Mouse (Mus musculus): ENCODE measurements around the gene Grip1. TPM values are rescaled to one million over a fixed set of nuclear protein-coding genes. Genes with fewer than 3 reads are reported as not detected.

Gene Grip1
- total RNA-seq (2021) (under 1 TPM; 0.42 to 0.45 TPM), polyA plus RNA-seq (2012; rRNA removed) (0.29 and 0.31 TPM in 2 replicates)
- long read RNA-seq, partial matches to known transcripts = 1 of 1 reads
- long read RNA-seq, other reads (novel, unspliced or antisense) = 0 of 1 reads

- no peak for TF ChIP-seq EP300 (IDR thresholded peaks at IDR 0.05; ENCODE audit: insufficient read depth, low read depth, low read length)
- no peak for TF ChIP-seq POLR2A (IDR thresholded peaks at IDR 0.05; ENCODE audit: insufficient read depth, low read depth, low read length)
- no peak for TF ChIP-seq CTCF (IDR thresholded peaks at IDR 0.05)
- H3K4me3 ChIP-seq = peak within 1 kb of the TSS; percentile 47
- no peaks in the 10 kb centered on the region for H3K4me1 ChIP-seq (ENCODE audit: control insufficient read depth, insufficient read depth, low read length)
- no peaks in the 10 kb centered on the region for H3K36me3 ChIP-seq (ENCODE audit: control insufficient read depth, insufficient read depth, low read length)
- peak; percentile 15 to 31 for DNase-seq
- no peaks in the 10 kb centered on the region for H3K79me2 ChIP-seq (replicated peaks; ENCODE audit: control insufficient read depth, insufficient read depth, low read length)
- no peak within 1 kb of the TSS for H3K27ac ChIP-seq
- intact Hi-C loops (cut with DNase I) = no loop called here
- H3K27me3 ChIP-seq (ENCODE audit: control insufficient read depth, insufficient read depth, low read length) = peaks cover 12% of the 10 kb centered on the region
- H3K9ac ChIP-seq (ENCODE audit: low read depth, low read length) = peak within 1 kb of the TSS; percentile 31; the same call in 1 of the 2 replicates
- WGBS = under 1% methylated on average over 47 of the region's 84 CpGs
These were observed at the start of gene Grip1 for GRCm38 (mm10) chr10:119453431-119454105. Gene Grip1, plus strand, starts transcription at chr10:119453830.

- no peaks in the 10 kb centered on the region for H3K27me3 ChIP-seq (ENCODE audit: control insufficient read depth, insufficient read depth, low read length)
These were observed 48.5 kb upstream of the Grip1 start for GRCm38 (mm10) chr10:119405103-119405502.

GRCm38 (mm10) chr10:119405612-119406011 lies 48.0 kb upstream of the Grip1 start:
- H3K36me3 ChIP-seq (ENCODE audit: control insufficient read depth, insufficient read depth, low read length) = no peaks in the 10 kb centered on the region
- no peak overlapping the region for H3K9ac ChIP-seq (ENCODE audit: low read depth, low read length)
- no peaks in the 10 kb centered on the region for H3K27me3 ChIP-seq (ENCODE audit: control insufficient read depth, insufficient read depth, low read length)
- no peak for DNase-seq
- H3K4me1 ChIP-seq (ENCODE audit: control insufficient read depth, insufficient read depth, low read length) = no peaks in the 10 kb centered on the region
- WGBS = 69% methylated on average over 1 of the region's 1 CpGs
- intact Hi-C loops (cut with DNase I) = no loop called here
- H3K27ac ChIP-seq = no peak overlapping the region
- H3K79me2 ChIP-seq (replicated peaks; ENCODE audit: control insufficient read depth, insufficient read depth, low read length) = no peaks in the 10 kb centered on the region
- no peak for TF ChIP-seq POLR2A (IDR thresholded peaks at IDR 0.05; ENCODE audit: insufficient read depth, low read depth, low read length)
- TF ChIP-seq EP300 (IDR thresholded peaks at IDR 0.05; ENCODE audit: insufficient read depth, low read depth, low read length) = no peak
- TF ChIP-seq CTCF (IDR thresholded peaks at IDR 0.05) = no peak
- H3K4me3 ChIP-seq = no peak overlapping the region

More at GRCm38 (mm10) chr10:119405103-119405502, 48.5 kb upstream of the Grip1 start:
- DNase-seq = no peak
- H3K9ac ChIP-seq (ENCODE audit: low read depth, low read length) = no peak overlapping the region
- H3K4me1 ChIP-seq (ENCODE audit: control insufficient read depth, insufficient read depth, low read length) = no peaks in the 10 kb centered on the region
- H3K4me3 ChIP-seq = no peak overlapping the region
- H3K36me3 ChIP-seq (ENCODE audit: control insufficient read depth, insufficient read depth, low read length) = no peaks in the 10 kb centered on the region
- intact Hi-C loops (cut with DNase I) = no loop called here
- H3K79me2 ChIP-seq (replicated peaks; ENCODE audit: control insufficient read depth, insufficient read depth, low read length) = no peaks in the 10 kb centered on the region
- no peak overlapping the region for H3K27ac ChIP-seq
- TF ChIP-seq CTCF (IDR thresholded peaks at IDR 0.05) = no peak
- TF ChIP-seq EP300 (IDR thresholded peaks at IDR 0.05; ENCODE audit: insufficient read depth, low read depth, low read length) = no peak
- TF ChIP-seq POLR2A (IDR thresholded peaks at IDR 0.05; ENCODE audit: insufficient read depth, low read depth, low read length) = no peak
- WGBS = 95% methylated on average over 9 of the region's 9 CpGs

GRCm38 (mm10) chr10:119408327-119408726 lies 45.3 kb upstream of the Grip1 start:
- intact Hi-C loops (cut with DNase I) = no loop called here
- no peak overlapping the region for H3K4me3 ChIP-seq
- H3K9ac ChIP-seq (ENCODE audit: low read depth, low read length) = no peak overlapping the region
- no peaks in the 10 kb centered on the region for H3K4me1 ChIP-seq (ENCODE audit: control insufficient read depth, insufficient read depth, low read length)
- no peak for DNase-seq
- H3K36me3 ChIP-seq (ENCODE audit: control insufficient read depth, insufficient read depth, low read length) = no peaks in the 10 kb centered on the region
- no peak overlapping the region for H3K27ac ChIP-seq
- 13% methylated on average over 6 of the region's 6 CpGs for WGBS
- H3K79me2 ChIP-seq (replicated peaks; ENCODE audit: control insufficient read depth, insufficient read depth, low read length) = no peaks in the 10 kb centered on the region
- H3K27me3 ChIP-seq (ENCODE audit: control insufficient read depth, insufficient read depth, low read length) = no peaks in the 10 kb centered on the region
- TF ChIP-seq POLR2A (IDR thresholded peaks at IDR 0.05; ENCODE audit: insufficient read depth, low read depth, low read length) (no peak), EP300 (IDR thresholded peaks at IDR 0.05; ENCODE audit: insufficient read depth, low read depth, low read length) (no peak), CTCF (IDR thresholded peaks at IDR 0.05) (no peak)

- Histone ChIP-seq H3K79me2 (replicated peaks; ENCODE audit: control insufficient read depth, insufficient read depth, low read length) (no peaks in the 10 kb centered on the region), H3K4me1 (ENCODE audit: control insufficient read depth, insufficient read depth, low read length) (no peaks in the 10 kb centered on the region)
- intact Hi-C loops (cut with DNase I) = no loop called here
These were observed 40.4 kb upstream of the Grip1 start for GRCm38 (mm10) chr10:119413238-119413637.

GRCm38 (mm10) chr10:119415106-119415505 lies 38.5 kb upstream of the Grip1 start:
- Histone ChIP-seq H3K27me3 (ENCODE audit: control insufficient read depth, insufficient read depth, low read length) (no peaks in the 10 kb centered on the region), H3K79me2 (replicated peaks; ENCODE audit: control insufficient read depth, insufficient read depth, low read length) (no peaks in the 10 kb centered on the region), H3K9ac (ENCODE audit: low read depth, low read length) (no peak overlapping the region), H3K4me3 (no peak overlapping the region), H3K27ac (no peak overlapping the region), H3K36me3 (ENCODE audit: control insufficient read depth, insufficient read depth, low read length) (no peaks in the 10 kb centered on the region), H3K4me1 (ENCODE audit: control insufficient read depth, insufficient read depth, low read length) (no peaks in the 10 kb centered on the region)
- 74% methylated on average over 4 of the region's 4 CpGs for WGBS
- TF ChIP-seq EP300 (IDR thresholded peaks at IDR 0.05; ENCODE audit: insufficient read depth, low read depth, low read length) (no peak), POLR2A (IDR thresholded peaks at IDR 0.05; ENCODE audit: insufficient read depth, low read depth, low read length) (no peak), CTCF (IDR thresholded peaks at IDR 0.05) (no peak)
- DNase-seq = no peak
- intact Hi-C loops (cut with DNase I) = no loop called here

More at GRCm38 (mm10) chr10:119413238-119413637, 40.4 kb upstream of the Grip1 start:
- WGBS = 98% methylated on average over 11 of the region's 11 CpGs
- no peak for TF ChIP-seq POLR2A (IDR thresholded peaks at IDR 0.05; ENCODE audit: insufficient read depth, low read depth, low read length)
- no peak for TF ChIP-seq CTCF (IDR thresholded peaks at IDR 0.05)
- TF ChIP-seq EP300 (IDR thresholded peaks at IDR 0.05; ENCODE audit: insufficient read depth, low read depth, low read length) = no peak
- Histone ChIP-seq H3K36me3 (ENCODE audit: control insufficient read depth, insufficient read depth, low read length) (no peaks in the 10 kb centered on the region), H3K27me3 (ENCODE audit: control insufficient read depth, insufficient read depth, low read length) (no peaks in the 10 kb centered on the region), H3K9ac (ENCODE audit: low read depth, low read length) (no peak overlapping the region), H3K27ac (no peak overlapping the region), H3K4me3 (no peak overlapping the region)
- no peak for DNase-seq
